Mouse (Mus musculus): ENCODE measurements at regions not wholly inside any gene's neighbourhood (a gene's known extent, or its start where the extent isn't known, plus 50 kb on each side); places are given as distances from the start of the nearest gene placed in this dataset.

DNA sequence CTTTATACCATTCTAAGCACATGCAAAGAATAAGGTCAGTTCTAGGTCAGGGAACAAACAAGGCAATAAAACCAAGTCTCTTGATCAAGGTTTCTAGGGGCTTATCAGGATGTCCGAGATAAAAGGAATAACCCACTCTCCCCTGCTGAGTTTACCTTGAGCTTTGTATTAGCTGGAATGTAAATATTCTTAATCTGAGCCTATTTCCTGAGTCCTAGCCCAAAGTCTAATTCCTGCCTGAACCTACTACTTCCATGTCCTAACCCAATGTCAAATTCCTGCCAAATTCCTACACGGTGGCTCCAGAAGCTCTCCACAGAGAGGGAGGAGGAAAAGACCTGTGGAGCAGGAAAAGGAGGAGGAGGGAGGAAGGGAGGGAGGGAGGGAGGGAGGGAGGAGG, 169.6 kb upstream of the Jarid2 start:
- no peak overlapping the region for H3K27ac ChIP-seq (ENCODE audit: low read depth, low read length)
- no peak overlapping the region for H3K9ac ChIP-seq (ENCODE audit: low read depth, low read length)
- H3K27me3 ChIP-seq (replicated peaks; ENCODE audit: control insufficient read depth, insufficient read depth, low read length) = no peaks in the 10 kb centered on the region
- WGBS = 14% methylated on average over 2 of the region's 2 CpGs
- H3K4me2 ChIP-seq (replicated peaks; ENCODE audit: low read depth) = no peak overlapping the region
- no peak for TF ChIP-seq CTCF (IDR thresholded peaks at IDR 0.05; ENCODE audit: low read depth)
- no peaks in the 10 kb centered on the region for H3K36me3 ChIP-seq (ENCODE audit: control insufficient read depth, insufficient read depth)
- no peaks in the 10 kb centered on the region for H3K4me1 ChIP-seq (replicated peaks; ENCODE audit: control insufficient read depth, insufficient read depth, low read length)
- H3K9me3 ChIP-seq (ENCODE audit: control insufficient read depth) = no peaks in the 10 kb centered on the region
- H3K4me3 ChIP-seq (ENCODE audit: low read depth, low read length) = no peak overlapping the region
- no peak for ATAC-seq

DNA sequence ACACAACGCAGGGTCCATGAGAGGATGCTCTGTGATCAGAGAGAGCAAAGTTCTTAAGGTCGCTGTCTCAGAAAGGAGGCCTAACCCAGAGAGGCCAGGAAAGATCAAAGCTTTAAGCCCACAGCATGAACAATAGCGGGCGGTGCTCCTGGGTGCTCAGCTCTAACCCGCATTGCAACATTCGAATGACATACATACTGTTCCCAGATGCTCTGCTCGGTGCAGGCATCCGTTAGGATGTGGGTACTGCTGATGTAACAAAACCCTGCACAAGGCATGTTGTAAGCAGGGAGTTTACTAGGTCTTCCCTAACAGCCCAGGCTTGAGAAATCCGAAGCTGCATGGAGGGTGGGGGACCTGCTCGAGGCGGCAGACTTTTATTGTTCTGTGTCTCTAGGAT, 164.6 kb upstream of the Jarid2 start:
- Histone ChIP-seq H3K9me3 (ENCODE audit: control insufficient read depth) (no peaks in the 10 kb centered on the region), H3K9ac (ENCODE audit: low read depth, low read length) (no peak overlapping the region), H3K4me3 (ENCODE audit: low read depth, low read length) (no peak overlapping the region), H3K4me2 (replicated peaks; ENCODE audit: low read depth) (no peak overlapping the region), H3K36me3 (ENCODE audit: control insufficient read depth, insufficient read depth) (no peaks in the 10 kb centered on the region), H3K27me3 (replicated peaks; ENCODE audit: control insufficient read depth, insufficient read depth, low read length) (no peaks in the 10 kb centered on the region), H3K4me1 (replicated peaks; ENCODE audit: control insufficient read depth, insufficient read depth, low read length) (no peaks in the 10 kb centered on the region), H3K27ac (ENCODE audit: low read depth, low read length) (no peak overlapping the region)
- no peak for TF ChIP-seq CTCF (IDR thresholded peaks at IDR 0.05; ENCODE audit: low read depth)
- WGBS = 60% methylated on average over 11 of the region's 11 CpGs
- ATAC-seq = no peak

- Histone ChIP-seq H3K4me3 (ENCODE audit: low read depth, low read length) (no peak overlapping the region), H3K9me3 (ENCODE audit: control insufficient read depth) (no peaks in the 10 kb centered on the region), H3K9ac (ENCODE audit: low read depth, low read length) (no peak overlapping the region), H3K27ac (ENCODE audit: low read depth, low read length) (no peak overlapping the region), H3K4me1 (replicated peaks; ENCODE audit: control insufficient read depth, insufficient read depth, low read length) (no peaks in the 10 kb centered on the region), H3K36me3 (ENCODE audit: control insufficient read depth, insufficient read depth) (no peaks in the 10 kb centered on the region), H3K4me2 (replicated peaks; ENCODE audit: low read depth) (no peak overlapping the region), H3K27me3 (replicated peaks; ENCODE audit: control insufficient read depth, insufficient read depth, low read length) (no peaks in the 10 kb centered on the region)
- WGBS = 56% methylated on average over 2 of the region's 2 CpGs
- no peak for ATAC-seq
- no peak for TF ChIP-seq CTCF (IDR thresholded peaks at IDR 0.05; ENCODE audit: low read depth)
Observed at GRCm38 (mm10) chr13:44567696-44568095, 161.6 kb upstream of the Jarid2 start.

DNA sequence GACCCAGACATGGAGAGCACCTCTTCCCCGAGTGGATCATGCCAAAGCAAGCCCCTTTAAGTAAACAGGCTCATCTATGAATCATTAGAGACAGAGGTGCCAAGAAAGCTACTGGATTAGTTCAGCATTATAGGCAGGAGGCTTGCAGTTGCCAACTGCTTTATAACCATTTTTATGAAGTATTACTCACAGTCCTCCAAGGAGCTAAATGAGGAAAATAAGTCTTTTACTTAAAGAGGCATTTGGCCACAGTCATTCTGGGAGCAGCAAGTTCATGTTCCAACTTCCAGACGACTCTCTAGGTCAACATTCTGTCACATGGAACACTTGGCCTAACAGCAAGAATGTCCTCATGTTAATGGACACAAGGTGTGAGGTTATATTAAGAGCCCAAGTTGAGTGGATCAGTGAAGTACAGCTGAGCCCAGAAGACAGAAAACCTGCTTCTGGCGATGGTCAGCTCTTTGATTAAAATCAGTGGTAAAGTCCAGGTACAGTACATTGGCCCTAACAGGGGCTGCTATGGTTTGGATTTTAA, 160.0 kb upstream of the Jarid2 start:
- no peak overlapping the region for H3K4me2 ChIP-seq (replicated peaks; ENCODE audit: low read depth)
- no peaks in the 10 kb centered on the region for H3K36me3 ChIP-seq (ENCODE audit: control insufficient read depth, insufficient read depth)
- no peaks in the 10 kb centered on the region for H3K4me1 ChIP-seq (replicated peaks; ENCODE audit: control insufficient read depth, insufficient read depth, low read length)
- no peak overlapping the region for H3K9ac ChIP-seq (ENCODE audit: low read depth, low read length)
- 58% methylated on average over 3 of the region's 3 CpGs for WGBS
- no peaks in the 10 kb centered on the region for H3K27me3 ChIP-seq (replicated peaks; ENCODE audit: control insufficient read depth, insufficient read depth, low read length)
- no peak overlapping the region for H3K4me3 ChIP-seq (ENCODE audit: low read depth, low read length)
- no peak for ATAC-seq
- no peaks in the 10 kb centered on the region for H3K9me3 ChIP-seq (ENCODE audit: control insufficient read depth)
- H3K27ac ChIP-seq (ENCODE audit: low read depth, low read length) = no peak overlapping the region
- TF ChIP-seq CTCF (IDR thresholded peaks at IDR 0.05; ENCODE audit: low read depth) = no peak

GRCm38 (mm10) chr13:44573463-44573862, 155.8 kb upstream of the Jarid2 start:
- H3K36me3 ChIP-seq (ENCODE audit: control insufficient read depth, insufficient read depth) = no peaks in the 10 kb centered on the region
- H3K9ac ChIP-seq (ENCODE audit: low read depth, low read length) = no peak overlapping the region
- TF ChIP-seq CTCF (IDR thresholded peaks at IDR 0.05; ENCODE audit: low read depth) = no peak
- H3K4me1 ChIP-seq (replicated peaks; ENCODE audit: control insufficient read depth, insufficient read depth, low read length) = no peaks in the 10 kb centered on the region
- H3K27ac ChIP-seq (ENCODE audit: low read depth, low read length) = no peak overlapping the region
- no peak for ATAC-seq
- no peaks in the 10 kb centered on the region for H3K27me3 ChIP-seq (replicated peaks; ENCODE audit: control insufficient read depth, insufficient read depth, low read length)
- no peaks in the 10 kb centered on the region for H3K9me3 ChIP-seq (ENCODE audit: control insufficient read depth)
- H3K4me2 ChIP-seq (replicated peaks; ENCODE audit: low read depth) = no peak overlapping the region
- WGBS = 30% methylated on average over 7 of the region's 7 CpGs
- no peak overlapping the region for H3K4me3 ChIP-seq (ENCODE audit: low read depth, low read length)

- 93% methylated on average over 5 of the region's 5 CpGs for WGBS
- no peaks in the 10 kb centered on the region for H3K27me3 ChIP-seq (replicated peaks; ENCODE audit: control insufficient read depth, insufficient read depth, low read length)
- no peak overlapping the region for H3K4me2 ChIP-seq (replicated peaks; ENCODE audit: low read depth)
- H3K4me1 ChIP-seq (replicated peaks; ENCODE audit: control insufficient read depth, insufficient read depth, low read length) = no peaks in the 10 kb centered on the region
- H3K9ac ChIP-seq (ENCODE audit: low read depth, low read length) = no peak overlapping the region
- no peaks in the 10 kb centered on the region for H3K36me3 ChIP-seq (ENCODE audit: control insufficient read depth, insufficient read depth)
- TF ChIP-seq CTCF (IDR thresholded peaks at IDR 0.05; ENCODE audit: low read depth) = no peak
- no peak for ATAC-seq
- no peak overlapping the region for H3K4me3 ChIP-seq (ENCODE audit: low read depth, low read length)
- no peak overlapping the region for H3K27ac ChIP-seq (ENCODE audit: low read depth, low read length)
- H3K9me3 ChIP-seq (ENCODE audit: control insufficient read depth) = 0 out of 2 replicates have a peak, but pooled peaks cover 6% of the 10 kb centered on the region
Observed at GRCm38 (mm10) chr13:44579215-44579614, 150.1 kb upstream of the Jarid2 start.
